Mouse (Mus musculus) gastrocnemius, postnatal 14 days (tissue): Measurements from ENCODE around the gene Zfp950. TPM values are rescaled to one million over a fixed set of nuclear protein-coding genes. Genes with fewer than 3 reads are reported as not detected.
"Not testable (repeated sequence)": the region's sequence is repeated elsewhere in the genome, so short reads cannot be mapped to it uniquely, and the experiment has no call there.

Experiments
- DNase-seq: peaks from one replicate; pipeline ENCODE4 v3.0.0; 2021; ENCODE audit warnings: mixed read lengths
- intact Hi-C: fragments of 180-260 bp; cut with DNase I; formaldehyde crosslinking; loops from one replicate; pipeline ENCODE4 v1.15.1; 2025; ENCODE audit warnings: low total_unique reads
- long read RNA-seq, 2 experiments: library from polyadenylated mRNA; stranded (forward); transcript quantifications; one replicate each; pipeline ENCODE4 v2.0.0; 2021
- total RNA-seq, 2 experiments: library from RNA; stranded (reverse); gene quantifications; 2 replicates each; pipeline ENCODE4 v1.2.3; 2021

Zfp950 gene
- total RNA-seq = 1 to 10 TPM; 6.8 to 9.6 TPM
- long read RNA-seq, experiment 1, full-length matches to known transcripts = 2 of 3 reads
- long read RNA-seq, experiment 1, partial matches to known transcripts = 0 of 3 reads
- long read RNA-seq, experiment 1, other reads (novel, unspliced or antisense) = 1 of 3 reads
- long read RNA-seq, experiment 2, partial matches to known transcripts = 0 of 5 reads
- long read RNA-seq, experiment 2, other reads (novel, unspliced or antisense) = 2 of 5 reads

DNA sequence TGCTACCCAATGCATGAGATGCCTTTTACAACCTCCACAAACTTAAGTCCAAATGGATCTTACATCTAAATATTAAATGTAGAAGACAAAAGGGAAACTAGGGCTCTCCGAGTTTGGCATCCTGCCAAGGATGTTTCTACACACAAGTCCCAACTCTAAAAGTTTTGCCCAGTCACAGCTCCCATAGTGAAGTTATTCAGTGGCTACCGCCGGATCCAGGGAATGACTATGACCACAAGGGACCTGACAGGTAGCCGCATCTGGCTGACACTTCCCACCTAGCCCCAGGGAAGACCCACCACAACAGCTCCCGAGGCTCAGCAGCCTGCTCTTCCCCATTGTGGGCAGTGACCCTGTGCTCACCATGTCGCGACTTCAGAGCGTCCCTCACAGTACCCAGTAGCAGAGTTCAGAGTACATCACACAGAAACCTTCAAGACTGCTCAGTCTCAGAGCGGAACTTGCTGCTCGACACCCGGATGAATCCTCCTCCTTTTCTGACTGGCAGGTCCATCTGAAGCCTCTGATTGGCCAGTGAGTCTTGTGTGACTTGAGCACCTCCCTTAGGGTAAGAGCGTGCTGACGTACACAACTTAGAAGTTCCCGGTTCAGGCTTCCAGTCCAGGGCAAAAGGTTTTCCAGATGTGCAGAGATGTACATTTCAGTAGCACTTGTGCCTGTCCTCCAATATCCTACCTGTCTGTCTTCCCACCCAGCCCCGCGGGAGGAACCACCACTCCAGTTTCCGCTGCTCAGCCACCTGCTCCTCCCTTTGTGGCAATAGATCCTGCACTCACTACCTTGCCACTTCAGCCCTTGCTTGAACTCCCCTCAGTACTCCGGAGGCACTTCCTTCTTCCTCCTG, at the start of gene Zfp950:
Zfp950 (minus strand) TSS at position 499 of the 865 bp plus-strand sequence.
- intact Hi-C loops = no loop called here
- peak; percentile 77 for DNase-seq

GRCm38 (mm10) chr19:61183590-61183989, 43.0 kb upstream of the Zfp950 start, which contains the start of gene Gm6020:
Gm6020 (plus strand) TSS chr19:61183890.
- intact Hi-C loops, DNase-seq: not testable (repeated sequence)

DNA sequence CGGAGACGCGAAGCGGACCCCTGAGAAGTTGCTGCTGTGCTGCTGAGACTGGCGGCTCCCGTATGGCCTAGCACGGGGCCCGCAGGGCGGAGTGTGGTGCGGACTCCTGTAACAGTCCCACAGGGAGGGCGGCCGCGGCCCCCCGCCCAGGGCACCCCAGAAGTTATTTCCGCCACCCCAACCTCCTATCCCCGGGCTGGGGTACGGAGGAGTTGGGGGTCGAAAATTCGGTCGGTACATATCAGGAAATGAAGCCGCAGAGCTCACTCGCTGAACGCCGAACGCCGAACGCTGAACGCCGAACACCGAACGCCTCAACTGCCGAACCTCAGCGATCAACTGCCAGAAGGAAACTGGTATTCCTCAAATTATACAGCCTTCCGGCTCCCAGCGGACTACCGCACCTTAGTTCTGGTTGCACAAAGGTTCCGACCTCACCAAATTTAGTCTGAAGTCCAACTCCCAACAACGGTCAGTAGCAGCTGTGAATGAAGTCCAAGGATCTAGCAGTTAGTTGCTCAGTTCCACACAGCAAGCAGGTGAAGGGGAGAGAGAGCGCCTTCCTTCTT, 35.2 kb upstream of the Zfp950 start, which contains the start of gene Gm7102:
Gm7102 (minus strand) TSS at position 554 of the 569 bp plus-strand sequence.
- DNase-seq = no peak
- intact Hi-C loops = no loop called here

GRCm38 (mm10) chr19:61151701-61152420, 11.2 kb upstream of the Zfp950 start:
- intact Hi-C loops = no loop called here

DNA sequence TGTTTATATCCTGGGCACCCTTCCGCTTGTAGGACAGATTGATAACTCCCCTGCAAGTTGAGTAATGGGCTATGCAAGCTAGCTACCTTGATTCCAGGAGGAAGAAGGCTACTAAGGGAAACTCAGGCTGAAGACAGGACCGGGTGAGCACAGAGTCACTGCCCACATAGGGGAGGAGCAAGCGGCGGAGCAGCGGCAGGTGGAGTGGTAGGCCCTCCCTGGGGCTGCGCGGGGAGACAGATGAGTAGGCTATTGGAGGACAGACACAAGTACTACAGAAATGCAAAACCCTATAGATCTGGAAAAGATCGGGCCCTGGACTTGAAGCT, 10.7 kb upstream of the Zfp950 start:
- intact Hi-C loops = no loop called here
- no peak for DNase-seq

More at GRCm38 (mm10) chr19:61151701-61152420, 11.2 kb upstream of the Zfp950 start:
- DNase-seq = no peak

- no peak for DNase-seq
- intact Hi-C loops = no loop called here
Observed at GRCm38 (mm10) chr19:61141299-61141698, 659 bp upstream of the Zfp950 start.

GRCm38 (mm10) chr19:61138655-61139054, 2.0 kb downstream of the Zfp950 start:
- DNase-seq = no peak
- intact Hi-C loops = no loop called here

DNA sequence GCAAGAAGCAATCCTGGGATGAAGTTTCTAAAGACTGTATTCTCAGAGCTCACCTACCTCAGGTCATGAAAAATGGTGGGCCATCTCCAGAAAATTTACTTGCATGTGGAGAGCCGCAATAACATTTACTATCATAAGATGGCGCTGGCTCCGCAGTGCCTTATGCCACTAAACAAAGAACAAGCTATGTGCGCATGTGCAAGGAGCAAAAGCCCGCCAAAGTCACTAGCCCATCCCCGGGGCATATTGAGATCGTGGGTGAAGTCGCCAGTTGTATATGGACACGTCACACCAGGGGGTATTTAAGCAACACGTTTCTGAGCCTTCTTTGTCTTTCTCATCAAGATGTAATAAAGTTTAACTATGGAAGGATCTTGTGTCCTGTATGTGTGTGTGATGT, 9.5 kb downstream of the Zfp950 start:
- no peak for DNase-seq
- intact Hi-C loops = no loop called here

- no peak for DNase-seq
- intact Hi-C loops = no loop called here
Observed at GRCm38 (mm10) chr19:61110184-61110583, 30.5 kb downstream of the Zfp950 start.

DNA sequence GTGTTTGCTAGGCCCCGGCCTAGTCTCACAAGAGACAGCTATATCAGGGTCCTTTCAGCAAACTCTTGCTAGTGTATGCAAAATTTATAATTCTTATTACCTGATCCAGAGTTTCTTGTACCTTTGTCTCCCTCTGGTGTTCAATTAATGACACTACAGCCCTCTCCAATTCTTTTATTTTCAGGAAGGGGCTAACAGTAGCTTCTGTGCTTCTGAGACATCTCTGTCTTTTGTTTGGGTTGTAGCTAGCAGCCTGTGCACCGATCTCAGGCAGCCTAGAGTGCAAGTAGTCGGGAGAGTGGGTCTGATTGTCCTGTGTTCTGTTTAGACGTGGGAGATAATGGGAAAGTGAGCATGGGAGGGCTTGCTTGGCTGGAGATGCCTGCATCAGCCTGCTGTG, 42.9 kb downstream of the Zfp950 start:
- intact Hi-C loops = no loop called here
- DNase-seq = no peak

DNA sequence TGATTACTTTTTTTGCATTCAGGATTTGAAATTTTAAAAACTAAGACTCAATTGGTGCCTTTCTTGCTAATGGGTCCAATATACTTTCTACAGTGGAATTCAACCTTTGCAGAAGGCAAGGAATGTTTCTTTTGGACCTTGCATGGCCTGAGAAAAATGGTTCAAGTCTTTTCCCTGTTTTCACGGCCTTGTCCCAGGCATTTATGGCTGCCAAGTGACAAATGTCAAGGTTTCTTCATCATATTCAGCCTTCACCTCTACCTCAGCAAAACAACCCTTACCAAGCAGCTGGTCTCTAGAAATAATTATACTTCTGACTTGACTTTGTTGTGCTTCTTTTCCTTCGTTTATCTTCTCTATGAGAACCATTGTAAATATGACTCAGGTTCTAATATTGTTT, 43.9 kb downstream of the Zfp950 start:
- intact Hi-C loops = no loop called here
- DNase-seq = no peak

DNA sequence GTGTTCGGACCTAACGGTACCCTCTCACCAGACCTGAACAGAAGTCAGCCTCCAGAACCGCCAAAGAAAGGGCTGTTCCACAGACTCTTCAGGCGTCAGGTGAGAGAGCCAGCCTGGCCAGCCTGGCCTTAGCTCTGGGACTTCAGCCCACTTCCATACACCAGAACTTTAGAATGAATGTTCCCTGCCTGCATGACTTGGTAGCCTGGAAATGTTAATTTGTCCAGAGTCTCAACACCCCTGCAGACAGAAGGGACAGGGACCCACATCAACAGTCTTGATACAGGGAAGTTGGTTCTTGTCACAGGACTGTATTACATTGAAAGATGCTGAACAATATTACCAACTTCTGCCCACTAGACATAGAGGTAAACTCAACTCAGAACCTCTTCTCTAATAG, 50.1 kb downstream of the Zfp950 start:
- intact Hi-C loops = no loop called here
- DNase-seq = no peak

- intact Hi-C loops = no loop called here
- no peak for DNase-seq
Observed at GRCm38 (mm10) chr19:61089001-61089400, 51.6 kb downstream of the Zfp950 start.

DNA sequence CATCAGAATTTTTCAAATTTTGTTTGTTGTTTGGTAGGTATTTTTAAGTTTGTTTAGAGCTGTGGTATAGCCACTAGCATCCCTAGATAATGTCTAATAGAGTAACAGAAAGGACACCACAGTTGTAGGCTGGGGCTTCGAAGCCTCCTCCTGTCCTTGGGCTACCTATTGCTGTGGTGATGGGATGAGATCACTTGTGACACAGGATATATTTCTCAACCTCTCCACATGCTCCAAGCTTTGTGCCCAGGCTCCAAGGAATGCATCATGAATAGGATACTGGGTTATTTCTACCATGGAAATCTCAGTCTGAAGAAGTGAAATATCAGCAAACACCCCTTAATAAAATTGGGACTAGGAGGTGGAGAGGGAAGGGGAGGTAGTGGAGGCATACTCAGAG, 52.9 kb downstream of the Zfp950 start:
- no peak for DNase-seq
- intact Hi-C loops = loop anchor here (2.0 kb wide), 1 partner anchor 205 kb away; no protein-coding TSS in a partner anchor

- intact Hi-C loops = no loop called here
- no peak for DNase-seq
Observed at GRCm38 (mm10) chr19:61085217-61085616, 55.4 kb downstream of the Zfp950 start.

DNA sequence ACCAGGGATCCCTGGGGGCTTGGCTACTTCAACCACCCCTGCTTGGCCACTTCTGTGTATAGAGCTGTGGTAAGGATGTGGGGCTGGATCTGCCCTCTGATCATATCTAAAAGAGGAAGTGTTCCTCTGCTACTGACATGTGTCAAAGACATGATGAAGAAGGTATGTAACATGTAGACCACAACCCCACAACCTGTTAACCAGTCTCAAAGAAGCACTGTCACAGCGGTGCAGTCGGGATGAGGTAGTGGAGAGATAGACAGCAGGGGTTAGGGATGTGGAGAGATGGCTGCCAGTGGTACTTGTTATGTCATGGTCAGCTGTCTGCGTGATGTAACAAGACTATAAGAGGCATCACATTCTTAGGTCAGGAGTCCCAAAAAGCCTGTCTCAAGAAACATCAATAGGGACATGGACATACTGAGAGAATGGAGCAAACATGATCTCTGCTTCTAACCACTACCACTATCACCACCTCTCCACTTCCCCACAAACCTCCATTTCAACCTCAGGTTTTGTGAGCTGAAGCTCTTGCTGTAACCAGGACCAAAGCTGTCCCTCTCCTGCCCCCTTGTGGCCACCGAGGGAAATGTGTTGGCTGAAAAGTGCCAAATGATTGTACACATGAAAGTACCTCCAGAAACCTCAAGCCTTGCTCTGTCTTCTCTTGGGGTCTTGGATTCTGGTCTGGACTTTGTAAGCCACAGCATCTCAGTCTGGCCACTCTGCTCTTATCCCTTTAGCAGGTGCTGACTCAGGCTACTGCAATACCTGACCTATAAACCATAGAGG, 56.3 kb downstream of the Zfp950 start:
- DNase-seq = peak; percentile 79
- intact Hi-C loops = no loop called here

- intact Hi-C loops = no loop called here
- DNase-seq = no peak
Observed at GRCm38 (mm10) chr19:61083006-61083405, 57.6 kb downstream of the Zfp950 start.

GRCm38 (mm10) chr19:61080251-61080749, 60.3 kb downstream of the Zfp950 start:
- intact Hi-C loops = no loop called here

GRCm38 (mm10) chr19:61078622-61079021, 62.0 kb downstream of the Zfp950 start:
- DNase-seq = no peak
- intact Hi-C loops = no loop called here

More at GRCm38 (mm10) chr19:61080251-61080749, 60.3 kb downstream of the Zfp950 start:
- DNase-seq = no peak
